Mouse (Mus musculus): ENCODE measurements around the gene Fgf9.

GRCm38 (mm10) chr14:58153470-58154416 is 83.4 kb downstream of the Fgf9 start:
- TF ChIP-seq CTCF (IDR thresholded peaks at IDR 0.05; ENCODE audit: borderline replicate concordance, insufficient read depth, low read depth, low read length) = no peak
- TF ChIP-seq POLR2A (IDR thresholded peaks at IDR 0.05; ENCODE audit: borderline replicate concordance, insufficient read depth, low read length) = no peak

Data from cerebellum, adult 2 months (tissue).